Mouse (Mus musculus) small intestine, adult 2 months (tissue): ENCODE data around the gene Rnf17. TPM values are rescaled to one million over a fixed set of nuclear protein-coding genes. Genes with fewer than 3 reads are reported as not detected.

ENCODE experiments used
- H3K27ac ChIP-seq: fragments of 200-500 bp; 2 replicates; pipeline ENCODE4 v1.5.1; 2012; ENCODE audit warnings: low read depth, low read length, control low read depth, inconsistent platforms; ENCODE audit not compliant: insufficient read depth
- H3K27me3 ChIP-seq: fragments of 200-500 bp; 2 replicates; pipeline ENCODE4 v1.6.1; 2012; ENCODE audit warnings: mild to moderate bottlenecking, moderate library complexity, low read length, inconsistent platforms; ENCODE audit not compliant: control insufficient read depth, insufficient read depth
- H3K36me3 ChIP-seq: fragments of 200-500 bp; 2 replicates; pipeline ENCODE4 v1.6.1; 2012; ENCODE audit warnings: mild to moderate bottlenecking, low read length, control low read depth, inconsistent platforms; ENCODE audit not compliant: control insufficient read depth, insufficient read depth
- H3K4me1 ChIP-seq: fragments of 200-500 bp; 2 replicates; pipeline ENCODE4 v1.6.1; 2012; ENCODE audit warnings: low read length, inconsistent platforms, mixed read lengths; ENCODE audit not compliant: control insufficient read depth, insufficient read depth, insufficient read length
- H3K4me3 ChIP-seq: fragments of 200-500 bp; 2 replicates; pipeline ENCODE4 v1.5.1; 2012; ENCODE audit warnings: low read depth, mild to moderate bottlenecking, control low read depth, inconsistent platforms, low read length, moderate library complexity
- CTCF ChIP-seq: fragments of 200-500 bp; IDR thresholded peaks from 2 replicates; pipeline ENCODE4 v1.5.1; 2012; ENCODE audit warnings: low read depth, mild to moderate bottlenecking, control low read depth, inconsistent platforms, low read length, moderate library complexity, mixed read lengths; ENCODE audit not compliant: insufficient replicate concordance, insufficient read length; ENCODE audit errors: extremely low read depth
- POLR2A ChIP-seq: fragments of 200-500 bp; IDR thresholded peaks from 2 replicates; pipeline ENCODE4 v1.6.1; 2012; ENCODE audit warnings: low read depth, mild to moderate bottlenecking, control low read depth, inconsistent platforms, low read length, moderate library complexity
- WGBS: fragments of 180-500 bp; shearing (Covaris S2); methylation state at CpG from one replicate; pipeline ENCODE4 v1.1.7; 2018; 5-methylcytosine and 5-hydroxymethylcytosine counted together
- polyA plus RNA-seq: library from polyadenylated mRNA; depleted of rRNA; stranded (reverse); fragments of >200 nt; gene quantifications from 2 replicates; pipeline ENCODE4 v1.2.3, GENCODE M21; 2012

Gene Rnf17
- polyA plus RNA-seq, 1 experiment = not detected

- TF ChIP-seq POLR2A (no peak), CTCF (no peak)
- Histone ChIP-seq H3K4me3 (no peak overlapping the region), H3K36me3 (no peaks in the 10 kb centered on the region), H3K4me1 (peaks cover 5% of the 10 kb centered on the region), H3K27me3 (peaks cover 24% of the 10 kb centered on the region), H3K27ac (no peak overlapping the region)
- 14% methylated on average over 15 of the region's 15 CpGs for WGBS
Observed at GRCm38 (mm10) chr14:56366712-56367111, 35.7 kb upstream of the Rnf17 start.

- no peak overlapping the region for H3K27ac ChIP-seq
- H3K27me3 ChIP-seq = peaks cover 20% of the 10 kb centered on the region
- 50% methylated on average over 3 of the region's 3 CpGs for WGBS
- H3K4me3 ChIP-seq = no peak overlapping the region
- no peaks in the 10 kb centered on the region for H3K36me3 ChIP-seq
- TF ChIP-seq CTCF (peak; percentile 40; the same call in 1 of the 2 replicates), POLR2A (no peak)
- H3K4me1 ChIP-seq = peaks cover 5% of the 10 kb centered on the region
Observed at GRCm38 (mm10) chr14:56368834-56369233, 33.5 kb upstream of the Rnf17 start.

DNA sequence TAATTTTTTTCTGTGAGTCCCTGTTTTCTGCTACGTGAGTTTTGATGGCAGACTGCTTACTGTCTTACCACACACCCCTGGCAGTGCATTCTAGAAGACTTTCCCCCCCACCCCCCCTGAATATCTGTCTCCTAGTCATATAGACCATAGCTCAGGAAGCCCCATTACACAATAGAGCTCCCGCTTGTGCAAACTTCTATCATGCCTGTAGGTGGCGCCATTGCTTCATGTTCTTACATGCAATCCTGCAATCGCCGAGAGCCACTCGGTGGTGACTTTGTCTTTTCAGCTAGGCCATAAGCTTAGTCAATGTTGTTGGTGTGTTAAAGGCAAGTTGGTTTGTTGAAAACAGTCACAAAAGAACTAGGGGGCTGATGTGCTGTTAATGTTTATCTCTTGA, 26.6 kb upstream of the Rnf17 start:
- H3K27me3 ChIP-seq = no peaks in the 10 kb centered on the region; the same call in 1 of the 2 replicates
- H3K4me1 ChIP-seq = no peaks in the 10 kb centered on the region
- 1% methylated on average over 6 of the region's 6 CpGs for WGBS
- no peaks in the 10 kb centered on the region for H3K36me3 ChIP-seq
- TF ChIP-seq CTCF (peak; percentile 71; the same call in 1 of the 2 replicates), POLR2A (no peak)
- no peak overlapping the region for H3K27ac ChIP-seq
- H3K4me3 ChIP-seq = no peak overlapping the region

DNA sequence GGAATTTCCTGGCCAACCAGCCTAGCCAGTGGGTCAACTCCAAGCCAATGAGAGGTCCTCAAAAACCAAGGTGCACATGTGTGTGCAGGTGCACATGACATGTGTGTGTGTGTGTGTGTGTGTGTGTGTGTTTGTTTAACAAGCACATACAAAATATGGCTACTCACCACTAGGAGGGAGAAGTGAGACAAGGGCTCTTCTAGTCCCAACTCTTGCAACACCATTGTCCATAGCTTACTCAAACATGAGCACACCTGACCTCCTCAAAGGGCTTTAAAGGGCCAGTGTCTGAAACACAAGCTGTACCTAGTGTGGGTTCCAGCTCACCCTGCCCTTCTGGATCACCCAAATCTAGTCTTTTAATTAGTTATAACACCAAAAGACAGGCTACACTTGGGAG, 24.6 kb upstream of the Rnf17 start:
- no peak overlapping the region for H3K4me3 ChIP-seq
- no peak for TF ChIP-seq CTCF
- no peak for TF ChIP-seq POLR2A
- H3K4me1 ChIP-seq = no peaks in the 10 kb centered on the region
- H3K27me3 ChIP-seq = no peaks in the 10 kb centered on the region; the same call in 1 of the 2 replicates
- no peak overlapping the region for H3K27ac ChIP-seq
- no peaks in the 10 kb centered on the region for H3K36me3 ChIP-seq

GRCm38 (mm10) chr14:56379336-56379735, 23.0 kb upstream of the Rnf17 start:
- TF ChIP-seq CTCF = no peak
- no peak for TF ChIP-seq POLR2A
- no peak overlapping the region for H3K4me3 ChIP-seq
- 50% methylated on average over 9 of the region's 9 CpGs for WGBS

GRCm38 (mm10) chr14:56382366-56382765, 20.0 kb upstream of the Rnf17 start:
- TF ChIP-seq POLR2A (no peak), CTCF (no peak)
- H3K36me3 ChIP-seq = no peaks in the 10 kb centered on the region
- no peaks in the 10 kb centered on the region for H3K4me1 ChIP-seq
- H3K27ac ChIP-seq = no peak overlapping the region
- 77% methylated on average over 4 of the region's 4 CpGs for WGBS
- no peaks in the 10 kb centered on the region for H3K27me3 ChIP-seq
- H3K4me3 ChIP-seq = no peak overlapping the region

More at GRCm38 (mm10) chr14:56379336-56379735, 23.0 kb upstream of the Rnf17 start:
- Histone ChIP-seq H3K4me1 (no peaks in the 10 kb centered on the region), H3K27ac (no peak overlapping the region), H3K36me3 (no peaks in the 10 kb centered on the region), H3K27me3 (no peaks in the 10 kb centered on the region; the same call in 1 of the 2 replicates)

DNA sequence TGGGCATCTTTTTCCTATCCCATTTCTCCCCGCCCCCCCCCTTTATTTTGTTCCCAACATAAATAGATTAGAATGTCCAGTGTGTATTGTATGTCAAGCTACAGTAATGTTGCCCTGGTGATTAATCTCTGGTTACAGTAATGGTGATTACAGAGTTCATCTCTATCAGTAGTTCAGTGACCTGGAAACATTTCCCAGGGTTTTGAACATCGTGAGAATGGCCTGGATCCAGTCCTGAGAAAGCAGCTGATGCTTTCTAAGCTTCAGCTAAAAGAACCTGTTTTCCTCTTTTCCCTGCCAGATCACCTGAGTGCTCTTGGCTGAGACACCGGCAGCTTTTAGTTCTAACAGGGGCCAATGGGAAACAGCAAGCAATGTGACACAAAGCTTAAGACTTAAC, 12.1 kb upstream of the Rnf17 start:
- Histone ChIP-seq H3K27me3 (no peaks in the 10 kb centered on the region), H3K36me3 (no peaks in the 10 kb centered on the region), H3K4me3 (no peak overlapping the region), H3K4me1 (0 out of 2 replicates have a peak, but pooled peaks cover 2% of the 10 kb centered on the region), H3K27ac (no peak overlapping the region)
- TF ChIP-seq CTCF (no peak), POLR2A (no peak)
- 59% methylated on average over 3 of the region's 3 CpGs for WGBS
